Mouse (Mus musculus) kidney, adult 2 months (tissue): ENCODE measurements around the gene Pitx1. TPM values are rescaled to one million over a fixed set of nuclear protein-coding genes. Genes with fewer than 3 reads are reported as not detected.

Experiments
- DNase-seq: peaks from one replicate; pipeline ENCODE4 v3.0.0; 2021
- H3K27ac ChIP-seq: fragments of 200-500 bp; 2 replicates; pipeline ENCODE4 v1.5.1; 2012; ENCODE audit warnings: low read depth, low read length, control low read depth, inconsistent platforms; ENCODE audit not compliant: insufficient read depth
- H3K27me3 ChIP-seq: fragments of 200-500 bp; replicated peaks from 2 replicates; pipeline ENCODE4 v1.6.1; 2012; ENCODE audit warnings: mild to moderate bottlenecking, moderate library complexity, low read length, inconsistent platforms; ENCODE audit not compliant: control insufficient read depth, insufficient read depth
- H3K36me3 ChIP-seq: fragments of 200-500 bp; 2 replicates; pipeline ENCODE4 v1.6.1; 2012; ENCODE audit warnings: mild to moderate bottlenecking, moderate library complexity, low read length, inconsistent platforms; ENCODE audit not compliant: control insufficient read depth, insufficient read depth
- H3K4me1 ChIP-seq: fragments of 200-500 bp; 2 replicates; pipeline ENCODE4 v1.6.1; 2011; ENCODE audit warnings: low read length; ENCODE audit not compliant: control insufficient read depth, insufficient read depth
- H3K4me3 ChIP-seq: fragments of 200-500 bp; 2 replicates; pipeline ENCODE4 v1.5.1; 2011; ENCODE audit warnings: mild to moderate bottlenecking, low read depth, low read length, control low read depth; ENCODE audit not compliant: insufficient read depth
- CTCF ChIP-seq: fragments of 200-500 bp; conservative IDR thresholded peaks from 2 replicates; pipeline ENCODE4 v1.5.1; 2011; ENCODE audit warnings: low read depth, mild to moderate bottlenecking, control low read depth, low read length, moderate library complexity, mixed read lengths; ENCODE audit not compliant: insufficient read depth, insufficient read length
- POLR2A ChIP-seq: fragments of 200-500 bp; IDR thresholded peaks from one replicate; pipeline ENCODE4 v1.6.1; 2011; ENCODE audit warnings: low read depth, low read length, control low read depth
- whole genome bisulfite sequencing: fragments of 180-500 bp; shearing (Covaris S2); methylation state at CpG from one replicate; pipeline ENCODE4 v1.1.7; 2018; 5-methylcytosine and 5-hydroxymethylcytosine counted together
- polyA plus RNA-seq: library from polyadenylated mRNA; depleted of rRNA; stranded (reverse); fragments of >200 nt; gene quantifications from 2 replicates; pipeline ENCODE4 v1.2.3, GENCODE M21; 2012

Pitx1 gene
- polyA plus RNA-seq, 1 experiment = 0.03 TPM

- Histone ChIP-seq H3K4me3 (no peak overlapping the region), H3K27ac (no peak overlapping the region), H3K4me1 (no peaks in the 10 kb centered on the region), H3K27me3 (peaks cover 22% of the 10 kb centered on the region), H3K36me3 (no peaks in the 10 kb centered on the region)
- 2% methylated on average over 71 of the region's 82 CpGs for WGBS
- no peak for TF ChIP-seq POLR2A
- no peak for DNase-seq
Measured at GRCm38 (mm10) chr13:55830833-55831721, 4.9 kb downstream of the Pitx1 start.

DNA sequence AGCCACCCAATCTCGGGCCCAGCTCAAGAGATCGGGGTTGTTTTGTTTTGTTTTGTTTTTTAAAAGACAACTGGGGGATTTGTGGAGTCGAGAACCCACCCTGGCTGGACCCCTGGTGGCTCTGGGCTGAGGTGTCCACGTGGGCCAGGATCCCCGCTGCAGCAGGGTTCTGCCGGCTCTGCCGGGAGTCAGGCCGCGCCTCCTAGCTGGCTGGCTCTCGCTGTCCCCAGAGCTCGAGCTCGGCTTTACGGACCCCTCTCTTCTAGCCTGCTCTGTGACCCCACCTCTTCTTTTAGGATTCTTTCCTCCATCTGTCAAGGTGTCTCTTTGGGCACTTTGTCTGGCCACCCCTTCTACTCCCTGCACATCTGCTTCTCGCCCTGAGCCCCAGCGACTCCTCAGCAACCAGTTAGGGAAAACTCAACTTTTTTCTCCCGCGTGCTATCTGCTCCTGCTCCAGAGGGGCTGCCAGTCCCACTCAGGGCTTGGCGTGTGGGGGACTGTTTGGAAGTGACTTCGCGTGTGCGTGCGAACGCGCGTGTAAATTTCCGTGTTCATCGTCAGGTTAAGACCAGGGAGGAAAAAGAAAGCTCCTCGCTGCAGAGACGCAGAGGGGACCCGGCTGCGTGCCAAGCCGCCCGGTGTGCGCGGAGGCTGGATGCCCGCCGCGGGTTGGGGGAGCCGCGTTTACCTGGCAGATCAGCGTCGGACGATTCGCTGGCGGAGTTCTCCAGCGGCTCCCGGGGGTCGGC lies 5.7 kb downstream of the Pitx1 start:
- no peaks in the 10 kb centered on the region for H3K36me3 ChIP-seq
- no peaks in the 10 kb centered on the region for H3K4me1 ChIP-seq
- WGBS = 3% methylated on average over 48 of the region's 48 CpGs
- DNase-seq = peak; percentile 14
- peaks cover 23% of the 10 kb centered on the region for H3K27me3 ChIP-seq
- TF ChIP-seq POLR2A (no peak), CTCF (no peak)
- H3K27ac ChIP-seq = no peak overlapping the region
- no peak overlapping the region for H3K4me3 ChIP-seq

DNA sequence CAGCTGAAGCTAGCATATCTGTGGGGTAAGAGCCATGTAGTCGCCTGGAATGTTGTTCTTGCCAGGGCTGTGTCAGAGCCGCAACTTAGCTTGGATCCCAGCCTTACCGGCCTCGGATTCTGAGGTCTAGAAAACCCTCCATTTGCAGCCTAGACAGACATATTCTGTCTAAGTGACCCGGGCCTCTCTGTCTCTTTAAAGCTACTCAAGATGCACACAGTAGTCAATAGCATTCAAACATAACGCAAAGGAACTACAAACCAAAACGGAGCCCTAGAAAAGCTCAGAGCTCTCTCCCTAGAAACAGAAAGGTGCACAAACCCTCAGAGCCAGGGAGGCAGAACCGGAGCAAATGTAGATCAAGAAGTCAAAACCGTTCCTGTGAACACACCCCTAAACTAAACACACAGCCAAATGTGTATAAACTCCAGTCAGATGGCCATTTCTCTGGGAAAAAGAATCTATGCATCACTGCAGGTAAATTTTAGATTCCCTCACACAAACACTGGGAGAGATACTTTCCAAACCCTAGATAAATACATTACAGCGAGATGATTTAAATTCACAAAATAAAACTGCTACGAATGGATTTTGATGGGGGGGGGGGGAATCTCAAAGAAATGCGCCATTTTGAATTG lies 6.9 kb downstream of the Pitx1 start:
- TF ChIP-seq POLR2A (no peak), CTCF (no peak)
- no peaks in the 10 kb centered on the region for H3K36me3 ChIP-seq
- no peak overlapping the region for H3K4me3 ChIP-seq
- peak; percentile 8 for DNase-seq
- H3K4me1 ChIP-seq = no peaks in the 10 kb centered on the region
- 19% methylated on average over 12 of the region's 12 CpGs for WGBS
- peaks cover 24% of the 10 kb centered on the region for H3K27me3 ChIP-seq
- no peak overlapping the region for H3K27ac ChIP-seq

DNA sequence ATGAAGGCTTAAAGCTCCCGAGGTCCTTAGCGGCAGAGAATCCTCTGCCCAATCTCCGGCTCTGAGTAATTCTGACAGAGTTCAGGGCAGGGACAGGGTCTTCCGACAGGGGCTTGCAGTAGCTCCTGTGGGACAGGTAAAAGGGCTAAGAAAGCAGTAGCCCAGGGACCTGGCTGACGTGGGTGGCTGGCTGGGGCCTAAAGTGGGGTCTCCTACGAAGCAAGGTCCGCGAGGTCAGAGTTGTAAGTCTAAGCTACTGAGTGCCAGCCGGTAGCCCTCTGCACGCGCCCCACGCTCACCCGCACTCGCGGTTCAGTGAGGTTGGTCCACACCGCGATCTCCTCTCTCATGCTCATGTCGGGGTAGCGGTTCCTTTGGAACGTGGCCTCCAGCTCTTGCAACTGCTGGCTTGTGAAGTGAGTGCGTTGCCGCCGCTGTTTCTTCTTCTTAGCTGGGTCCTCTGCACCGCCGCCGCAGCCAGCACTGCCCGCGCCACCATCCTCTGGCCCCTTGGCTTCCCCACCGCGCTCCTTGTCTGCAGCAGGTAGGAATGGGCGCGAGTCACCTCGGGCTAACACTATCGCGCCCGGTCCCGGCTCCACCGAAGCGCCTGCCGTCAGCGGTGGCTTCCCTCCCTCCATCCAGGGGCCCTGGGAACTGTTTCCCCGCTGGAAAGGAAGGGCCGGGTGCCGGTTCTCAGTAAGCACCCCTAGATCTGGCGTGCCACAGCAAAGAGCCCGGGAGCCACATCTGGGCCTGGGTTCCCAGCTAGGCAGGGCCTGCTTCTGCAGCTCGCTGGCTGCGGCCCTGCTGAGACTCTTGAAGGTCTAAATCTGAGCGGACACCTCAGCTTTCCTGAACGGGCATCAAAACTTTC lies 7.6 kb downstream of the Pitx1 start:
- Histone ChIP-seq H3K4me3 (no peak overlapping the region), H3K36me3 (no peaks in the 10 kb centered on the region), H3K27me3 (peaks cover 26% of the 10 kb centered on the region), H3K4me1 (no peaks in the 10 kb centered on the region), H3K27ac (no peak overlapping the region)
- WGBS = 6% methylated on average over 50 of the region's 50 CpGs
- no peak for TF ChIP-seq POLR2A
- no peak for TF ChIP-seq CTCF
- peak; percentile 11 for DNase-seq

DNA sequence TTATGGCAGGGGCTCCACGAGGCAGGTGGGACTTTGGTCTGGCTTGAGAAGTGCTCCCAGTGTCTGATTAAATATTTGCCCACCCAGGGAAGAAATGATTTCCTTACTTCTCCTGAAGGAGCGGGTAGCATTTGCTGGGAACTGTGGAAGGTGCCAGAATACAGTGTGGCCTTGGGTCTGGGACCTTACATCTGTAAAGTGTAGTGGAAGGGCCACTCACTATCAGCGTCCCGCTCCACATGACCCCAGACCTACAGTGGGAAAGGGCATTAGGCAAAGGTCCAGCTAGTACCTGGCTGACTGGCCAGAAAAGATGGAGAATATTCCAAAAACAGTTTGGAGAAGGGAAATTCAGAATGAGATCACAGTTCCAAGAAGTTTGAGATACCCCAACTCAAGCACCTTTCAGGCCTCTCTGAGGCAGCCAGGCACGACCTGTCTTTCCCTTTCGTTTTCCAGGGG lies 8.3 kb downstream of the Pitx1 start:
- no peak overlapping the region for H3K27ac ChIP-seq
- DNase-seq = no peak

DNA sequence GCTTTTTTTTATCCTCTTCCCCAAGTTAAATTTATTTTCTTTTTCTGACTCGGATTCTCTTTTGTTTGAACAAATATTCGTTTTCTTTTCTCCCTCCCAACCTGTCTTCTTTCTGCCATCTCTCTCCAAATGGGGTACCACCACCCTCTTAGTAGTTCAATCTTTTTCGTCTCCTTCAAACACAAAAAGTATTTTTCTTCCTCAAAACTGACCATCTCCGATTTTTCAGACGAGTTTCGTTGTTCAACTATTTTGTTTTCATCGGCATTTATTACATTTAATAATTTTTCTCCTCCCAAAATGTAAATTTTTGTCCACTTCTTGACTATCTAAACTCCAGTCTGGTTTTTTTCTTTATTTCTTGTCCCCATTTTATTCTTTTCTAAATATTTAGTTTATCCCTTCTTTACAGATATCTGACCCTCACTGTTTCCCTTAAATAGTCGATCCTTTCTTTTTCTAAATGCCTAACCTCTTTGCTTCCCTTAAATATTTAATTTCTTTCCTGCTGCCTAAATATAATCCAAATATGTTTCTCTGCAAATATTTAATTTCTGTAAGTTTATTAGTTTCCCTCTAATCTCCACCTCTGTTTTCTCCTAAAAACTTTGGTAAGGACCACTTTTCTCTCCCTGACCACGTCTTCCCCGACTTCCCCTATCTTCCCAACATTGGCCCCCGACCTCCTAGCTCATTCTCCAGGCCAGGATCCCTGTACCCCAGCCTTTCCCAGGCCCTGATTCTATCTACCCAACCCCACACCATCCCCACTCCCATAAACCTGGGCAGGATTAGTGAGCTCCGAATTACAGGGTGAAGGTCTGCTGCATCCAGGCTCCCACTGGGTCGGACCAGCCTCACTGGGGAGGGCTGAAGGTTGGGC lies 9.0 kb downstream of the Pitx1 start:
- Histone ChIP-seq H3K27ac (no peak overlapping the region), H3K36me3 (no peaks in the 10 kb centered on the region), H3K4me3 (no peak overlapping the region), H3K27me3 (peaks cover 26% of the 10 kb centered on the region), H3K4me1 (no peaks in the 10 kb centered on the region)
- WGBS = 9% methylated on average over 13 of the region's 13 CpGs
- TF ChIP-seq CTCF (no peak), POLR2A (no peak)
- DNase-seq = no peak

More for the DNA sequence above, 8.3 kb downstream of the Pitx1 start:
- Histone ChIP-seq H3K27me3 (peaks cover 26% of the 10 kb centered on the region), H3K4me1 (no peaks in the 10 kb centered on the region), H3K4me3 (no peak overlapping the region), H3K36me3 (no peaks in the 10 kb centered on the region)
- TF ChIP-seq POLR2A (no peak), CTCF (no peak)
- WGBS = 4% methylated on average over 6 of the region's 6 CpGs
